Mouse (Mus musculus): ENCODE measurements around the gene Wdr76. TPM values are rescaled to one million over a fixed set of nuclear protein-coding genes. Genes with fewer than 3 reads are reported as not detected.
A peak's percentile ranks its signal among the peaks of the same experiment; 100 is the strongest.

Wdr76 gene
- polyA plus RNA-seq, 1 experiment from 2014 or later: 6.3 TPM

DNA sequence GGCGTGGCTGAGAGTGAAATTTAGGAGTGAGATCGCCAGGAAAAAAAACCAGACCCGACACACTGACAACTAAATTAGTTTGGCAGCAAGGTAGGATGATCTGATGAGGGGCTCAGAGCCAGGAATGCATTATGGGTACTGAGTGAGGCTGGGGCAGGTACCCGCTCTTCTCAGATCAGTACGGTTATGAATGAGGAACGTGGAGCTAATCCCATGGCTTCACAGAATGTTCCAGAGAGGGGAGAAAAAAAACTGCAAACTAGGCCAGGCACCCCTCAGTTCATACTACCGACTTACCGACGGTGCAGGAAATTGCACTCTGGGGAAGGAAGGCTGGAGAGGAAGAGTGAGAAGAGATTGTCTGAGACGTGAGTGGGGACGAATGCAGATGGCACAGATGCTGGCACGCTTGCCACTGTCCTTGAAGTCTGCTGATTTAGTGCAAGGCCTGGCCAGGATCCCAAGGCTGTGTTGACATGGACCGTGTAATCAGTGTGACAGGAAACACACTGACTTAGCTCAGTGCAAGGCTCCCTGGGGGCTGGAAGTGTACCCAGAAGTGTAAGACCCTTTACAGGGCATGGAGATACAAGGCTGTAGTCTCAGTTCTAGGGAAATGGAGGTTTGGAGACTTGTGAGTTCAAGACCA, 77.1 kb downstream of the Wdr76 start:
- WGBS (ENCODE audit: insufficient replicate concordance): 44% methylated on average over 13 of the region's 13 CpGs
- Histone ChIP-seq H3K27ac (ENCODE audit: low read length) (no peak overlapping the region), H3K36me3 (ENCODE audit: control insufficient read depth, insufficient read depth) (no peaks in the 10 kb centered on the region), H3K27me3 (ENCODE audit: control insufficient read depth, insufficient read depth, low read depth, low read length) (no peaks in the 10 kb centered on the region), H3K4me3 (ENCODE audit: low read depth, low read length) (no peak overlapping the region), H3K4me1 (ENCODE audit: control insufficient read depth, low read depth, low read length) (peaks cover 6% of the 10 kb centered on the region), H3K9ac (ENCODE audit: low read depth, low read length) (no peak overlapping the region), H3K4me2 (ENCODE audit: low read depth, low read length) (no peak overlapping the region), H3K9me3 (replicated peaks; ENCODE audit: control insufficient read depth, low read length) (no peaks in the 10 kb centered on the region)
- ATAC-seq (ENCODE audit: low read depth): no peak

DNA sequence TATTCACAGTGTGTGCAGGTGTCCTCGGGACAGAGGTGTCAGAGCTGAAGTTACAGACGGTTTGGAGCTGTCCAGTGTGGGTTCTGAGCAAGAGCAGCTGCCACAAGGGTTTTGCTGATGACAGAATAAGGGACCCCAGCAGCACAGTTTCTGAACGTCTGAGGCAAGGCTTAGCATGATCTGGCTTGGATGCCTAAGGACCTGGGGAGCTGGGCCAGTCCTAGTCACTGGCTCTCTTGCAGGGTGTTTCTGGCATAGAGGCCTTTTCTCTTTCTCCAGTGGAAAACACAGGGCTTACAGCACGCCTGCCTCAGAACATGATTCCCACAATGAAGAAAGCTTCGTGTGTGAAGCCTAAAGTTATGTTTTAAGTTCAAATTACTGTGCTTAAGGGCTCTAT, 78.2 kb downstream of the Wdr76 start:
- WGBS (ENCODE audit: insufficient replicate concordance): 49% methylated on average over 5 of the region's 5 CpGs

DNA sequence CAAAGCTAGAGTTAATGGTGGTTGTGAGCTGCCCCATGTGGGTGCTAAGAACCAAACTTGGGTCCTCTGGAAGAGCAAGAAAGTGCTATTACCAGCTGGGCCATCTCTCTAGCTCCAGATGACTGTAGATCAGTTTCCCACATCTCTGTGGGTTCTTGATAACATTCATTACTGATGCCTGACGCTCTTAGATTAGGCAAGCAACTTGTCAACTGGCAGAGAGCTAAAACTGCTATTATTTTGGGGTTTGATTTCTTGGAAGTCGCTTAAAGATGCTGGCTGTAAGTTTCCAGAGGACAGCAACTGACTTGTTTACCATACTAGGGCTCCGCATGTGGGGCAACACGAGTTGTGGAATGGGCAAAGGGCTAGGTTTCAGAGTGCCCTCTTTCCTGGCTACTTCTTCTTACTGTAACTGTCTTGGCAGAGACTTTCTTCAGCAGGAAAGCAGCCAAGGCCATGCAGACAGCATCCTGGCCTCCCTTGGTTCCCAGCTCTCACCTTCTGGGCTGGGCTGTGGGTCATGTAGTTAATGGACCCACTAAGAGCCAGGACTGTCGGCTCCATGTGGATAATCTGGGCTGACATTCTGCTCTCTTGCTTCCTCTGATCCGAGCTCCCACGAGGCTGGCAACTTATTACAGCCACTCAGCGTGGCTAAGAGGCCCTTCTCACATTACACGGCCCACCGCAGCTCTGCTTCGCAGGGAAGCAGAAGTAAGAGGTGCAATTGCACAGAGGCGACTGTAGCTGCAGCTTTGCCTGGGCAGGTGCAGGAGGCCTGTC, 81.2 kb downstream of the Wdr76 start:
- Histone ChIP-seq H3K9ac (ENCODE audit: low read depth, low read length) (no peak overlapping the region), H3K4me1 (ENCODE audit: control insufficient read depth, low read depth, low read length) (peaks cover 6% of the 10 kb centered on the region), H3K27me3 (ENCODE audit: control insufficient read depth, insufficient read depth, low read depth, low read length) (no peaks in the 10 kb centered on the region), H3K9me3 (replicated peaks; ENCODE audit: control insufficient read depth, low read length) (no peaks in the 10 kb centered on the region), H3K4me3 (ENCODE audit: low read depth, low read length) (no peak overlapping the region), H3K36me3 (ENCODE audit: control insufficient read depth, insufficient read depth) (no peaks in the 10 kb centered on the region), H3K4me2 (ENCODE audit: low read depth, low read length) (no peak overlapping the region), H3K27ac (ENCODE audit: low read length) (no peak overlapping the region)
- peak; percentile 30; the same call in 1 of the 2 replicates for ATAC-seq (ENCODE audit: low read depth)
- WGBS (ENCODE audit: insufficient replicate concordance): 15% methylated on average over 12 of the region's 12 CpGs

More for the DNA sequence above, 78.2 kb downstream of the Wdr76 start:
- no peak overlapping the region for H3K9ac ChIP-seq (ENCODE audit: low read depth, low read length)
- peaks cover 6% of the 10 kb centered on the region for H3K4me1 ChIP-seq (ENCODE audit: control insufficient read depth, low read depth, low read length)
- no peak overlapping the region for H3K27ac ChIP-seq (ENCODE audit: low read length)
- no peak overlapping the region for H3K4me3 ChIP-seq (ENCODE audit: low read depth, low read length)
- H3K9me3 ChIP-seq (replicated peaks; ENCODE audit: control insufficient read depth, low read length): no peaks in the 10 kb centered on the region
- H3K4me2 ChIP-seq (ENCODE audit: low read depth, low read length): no peak overlapping the region
- H3K36me3 ChIP-seq (ENCODE audit: control insufficient read depth, insufficient read depth): no peaks in the 10 kb centered on the region
- ATAC-seq (ENCODE audit: low read depth): no peak
- no peaks in the 10 kb centered on the region for H3K27me3 ChIP-seq (ENCODE audit: control insufficient read depth, insufficient read depth, low read depth, low read length)

DNA sequence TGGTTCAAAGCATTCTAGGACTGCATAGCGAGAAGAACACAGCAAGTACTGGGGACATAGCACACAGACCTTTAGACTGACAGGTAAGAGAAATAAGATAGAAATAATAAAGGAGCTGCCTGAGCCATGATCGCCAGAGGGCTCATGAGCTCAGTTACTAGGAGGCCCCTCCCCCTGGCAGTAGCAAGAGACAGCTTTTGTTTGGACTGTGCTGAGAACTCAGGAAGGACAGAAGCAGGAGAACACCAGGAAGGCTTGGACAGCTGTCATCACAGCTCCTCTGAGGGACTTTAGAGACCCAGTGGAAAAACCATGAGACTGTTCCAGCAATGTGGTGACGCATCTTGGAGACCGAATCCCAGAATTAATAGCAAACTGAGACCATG, 81.8 kb downstream of the Wdr76 start:
- 51% methylated on average over 4 of the region's 4 CpGs for WGBS (ENCODE audit: insufficient replicate concordance)
- no peaks in the 10 kb centered on the region for H3K36me3 ChIP-seq (ENCODE audit: control insufficient read depth, insufficient read depth)
- no peak overlapping the region for H3K9ac ChIP-seq (ENCODE audit: low read depth, low read length)
- H3K9me3 ChIP-seq (replicated peaks; ENCODE audit: control insufficient read depth, low read length): no peaks in the 10 kb centered on the region
- H3K4me2 ChIP-seq (ENCODE audit: low read depth, low read length): no peak overlapping the region
- H3K27ac ChIP-seq (ENCODE audit: low read length): no peak overlapping the region
- no peaks in the 10 kb centered on the region for H3K27me3 ChIP-seq (ENCODE audit: control insufficient read depth, insufficient read depth, low read depth, low read length)
- no peak for ATAC-seq (ENCODE audit: low read depth)
- H3K4me3 ChIP-seq (ENCODE audit: low read depth, low read length): no peak overlapping the region
- peaks cover 6% of the 10 kb centered on the region for H3K4me1 ChIP-seq (ENCODE audit: control insufficient read depth, low read depth, low read length)

DNA sequence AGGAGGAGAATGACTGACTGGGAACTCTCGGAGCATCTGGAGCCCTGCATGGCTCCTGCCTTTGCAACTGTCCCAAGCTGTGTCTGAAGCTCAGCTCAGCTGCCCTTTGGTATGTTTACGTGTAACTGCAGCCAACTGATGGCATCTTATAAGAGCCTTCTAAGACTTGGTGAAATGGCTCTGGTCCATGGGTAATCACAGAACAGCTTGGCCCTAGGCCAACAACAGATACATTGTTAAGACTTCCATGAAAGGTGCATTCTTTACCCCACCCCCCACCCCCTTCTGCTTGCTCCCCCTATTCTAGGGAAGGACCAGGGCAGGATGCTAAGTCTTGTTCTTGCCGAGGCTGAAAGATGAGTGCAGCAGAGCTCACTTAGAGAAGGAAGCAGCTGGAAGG, 87.6 kb downstream of the Wdr76 start:
- Histone ChIP-seq H3K4me1 (ENCODE audit: control insufficient read depth, low read depth, low read length) (peaks cover 6% of the 10 kb centered on the region), H3K4me3 (ENCODE audit: low read depth, low read length) (no peak overlapping the region), H3K9ac (ENCODE audit: low read depth, low read length) (no peak overlapping the region), H3K27ac (ENCODE audit: low read length) (no peak overlapping the region), H3K4me2 (ENCODE audit: low read depth, low read length) (no peak overlapping the region), H3K27me3 (ENCODE audit: control insufficient read depth, insufficient read depth, low read depth, low read length) (no peaks in the 10 kb centered on the region), H3K36me3 (ENCODE audit: control insufficient read depth, insufficient read depth) (no peaks in the 10 kb centered on the region), H3K9me3 (replicated peaks; ENCODE audit: control insufficient read depth, low read length) (no peaks in the 10 kb centered on the region)
- 36% methylated on average over 3 of the region's 3 CpGs for WGBS (ENCODE audit: insufficient replicate concordance)
- no peak for ATAC-seq (ENCODE audit: low read depth)

Other genes starting within 250 kb of the Wdr76 start
- gene Trp53bp1, start 235.3 kb upstream of the Wdr76 start, polyA plus RNA-seq (2015; fragmentation: Nextera tagmentation; extraction: Ambion mirVana): 18.9 and 22.5 TPM in 2 replicates
- gene Map1a, start 217.1 kb upstream of the Wdr76 start, polyA plus RNA-seq (2015; fragmentation: Nextera tagmentation; extraction: Ambion mirVana): 0.19 and 0.21 TPM in 2 replicates
- 5.6 and 5.8 TPM in 2 replicates for gene Ppip5k1, start 151.3 kb upstream of the Wdr76 start, polyA plus RNA-seq (2015; fragmentation: Nextera tagmentation; extraction: Ambion mirVana)
- 4.8 TPM in 1 of 2 replicates, not detected in the other for gene Ckmt1, start 149.0 kb upstream of the Wdr76 start, polyA plus RNA-seq (2015; fragmentation: Nextera tagmentation; extraction: Ambion mirVana)
- gene Strc, start 119.6 kb upstream of the Wdr76 start, polyA plus RNA-seq (2015; fragmentation: Nextera tagmentation; extraction: Ambion mirVana): not detected in 2 replicates
- 302 and 304 TPM in 2 replicates for gene Pdia3, start 92.9 kb upstream of the Wdr76 start, polyA plus RNA-seq (2015; fragmentation: Nextera tagmentation; extraction: Ambion mirVana)
- 0.63 and 0.78 TPM in 2 replicates for gene Catsper2, start 92.9 kb upstream of the Wdr76 start, polyA plus RNA-seq (2015; fragmentation: Nextera tagmentation; extraction: Ambion mirVana)
- 3.4 and 3.6 TPM in 2 replicates for gene Ell3, start 62.4 kb upstream of the Wdr76 start, polyA plus RNA-seq (2015; fragmentation: Nextera tagmentation; extraction: Ambion mirVana)
- gene Serf2, start 57.5 kb upstream of the Wdr76 start, polyA plus RNA-seq (2015; fragmentation: Nextera tagmentation; extraction: Ambion mirVana): 209 and 224 TPM in 2 replicates
- gene Hypk, start 53.4 kb upstream of the Wdr76 start, polyA plus RNA-seq (2015; fragmentation: Nextera tagmentation; extraction: Ambion mirVana): 64.5 and 79.5 TPM in 2 replicates
- 0.05 and 0.20 TPM in 2 replicates for gene Serinc4, start 49.9 kb upstream of the Wdr76 start, polyA plus RNA-seq (2015; fragmentation: Nextera tagmentation; extraction: Ambion mirVana)
- gene Mfap1b, start 32.7 kb upstream of the Wdr76 start, polyA plus RNA-seq (2015; fragmentation: Nextera tagmentation; extraction: Ambion mirVana): 19.4 and 20.5 TPM in 2 replicates
- 10.8 and 11.8 TPM in 2 replicates for gene Mfap1a, start 58 bp upstream of the Wdr76 start, polyA plus RNA-seq (2015; fragmentation: Nextera tagmentation; extraction: Ambion mirVana)

Measured in liver, embryonic 16.5 days (tissue).